Mouse (Mus musculus) hindlimb bud, embryonic 11.5 days (tissue): ENCODE data around the gene Abhd17b.
"Not testable (repeated sequence)": the region's sequence is repeated elsewhere in the genome, so short reads cannot be mapped to it uniquely, and the experiment has no call there.

Experiments used
- DNase-seq: peaks from one replicate; pipeline ENCODE4 v3.0.0-alpha.2; 2012; ENCODE audit warnings: low read depth, low spot score; ENCODE audit errors: extremely low spot score

Abhd17b gene

DNA sequence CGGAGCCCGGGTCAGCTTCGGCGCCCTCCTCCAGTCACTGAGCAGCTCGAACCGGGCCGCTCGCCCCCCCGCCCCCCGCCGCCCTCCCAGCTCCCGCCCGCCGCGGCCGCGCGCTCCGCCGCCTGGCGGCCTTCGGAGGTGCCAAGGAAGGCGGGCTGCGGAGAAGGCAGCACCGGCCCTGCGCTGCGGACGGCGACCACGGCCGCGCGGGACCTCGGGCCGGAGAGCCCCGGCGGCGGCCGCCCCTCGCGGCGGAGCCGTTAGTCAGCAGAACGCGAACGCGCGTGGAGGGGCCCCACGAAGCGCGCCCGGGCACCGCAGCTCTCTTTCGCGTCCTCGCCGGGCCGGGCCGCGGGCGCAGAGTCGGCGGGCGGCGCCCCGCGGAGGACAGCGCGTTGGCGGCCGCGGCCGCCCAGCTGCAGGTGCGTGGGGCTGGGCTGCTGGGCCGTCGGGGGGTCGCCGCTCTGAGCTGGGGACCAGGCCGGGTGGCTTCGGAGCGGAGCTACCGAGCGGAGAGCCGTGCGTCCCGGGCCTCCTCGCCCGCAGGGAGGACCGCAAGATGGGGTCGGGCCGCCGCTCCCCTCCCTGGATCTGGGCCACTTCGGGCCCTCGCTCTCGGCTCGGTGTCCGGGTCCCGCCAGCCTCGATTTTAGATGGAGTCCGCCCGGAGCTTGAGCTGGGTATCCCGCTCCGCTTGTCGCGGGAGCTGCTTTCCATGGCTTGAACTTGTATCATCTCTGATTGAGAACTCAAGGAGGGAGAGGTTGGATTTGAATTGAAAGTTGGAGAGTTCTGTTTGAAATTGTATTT lies at the start of gene Abhd17b:
Gene Abhd17b, plus strand, starts transcription at position 14 of the 810 bp plus-strand sequence.
- no peak for DNase-seq

DNA sequence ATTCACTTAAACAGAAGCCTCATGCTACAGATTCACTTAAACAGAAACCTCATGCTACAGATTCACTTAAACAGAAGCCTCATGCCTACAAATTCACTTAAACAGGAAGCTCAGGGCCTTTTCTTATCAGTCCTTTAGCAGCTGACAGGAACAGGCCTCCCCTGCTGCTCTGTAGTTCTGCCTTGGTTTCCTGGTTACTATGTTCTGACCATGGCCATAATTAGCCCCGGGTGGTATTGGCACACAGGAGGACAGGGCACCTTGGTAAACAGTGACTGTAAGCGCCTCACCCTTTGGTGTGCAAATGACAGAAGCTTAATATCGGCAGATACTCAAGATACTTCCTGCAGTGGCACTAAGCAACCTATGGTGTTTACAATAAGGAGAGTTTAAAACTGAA lies 49.1 kb upstream of the Abhd17b start:
- DNase-seq: no peak

DNA sequence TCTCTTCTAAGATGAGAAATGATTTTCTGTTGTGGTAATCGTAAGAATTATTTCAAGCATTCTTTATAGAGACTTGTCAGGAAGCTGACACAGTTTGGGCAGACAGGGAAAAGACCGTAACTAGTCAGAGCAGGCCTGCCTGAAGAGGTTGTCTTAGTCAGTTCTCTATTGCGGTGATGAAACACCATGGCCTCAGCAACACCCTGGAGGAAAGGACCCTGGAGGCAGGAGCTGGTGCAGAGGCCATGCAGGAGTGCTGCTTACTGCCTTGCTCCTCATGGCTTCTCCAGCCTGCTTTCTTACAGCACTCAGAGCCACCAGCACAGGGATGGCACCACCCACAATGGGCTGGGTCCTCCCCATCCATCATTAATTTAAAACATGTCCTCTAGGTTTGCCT lies 47.7 kb upstream of the Abhd17b start:
- no peak for DNase-seq

DNA sequence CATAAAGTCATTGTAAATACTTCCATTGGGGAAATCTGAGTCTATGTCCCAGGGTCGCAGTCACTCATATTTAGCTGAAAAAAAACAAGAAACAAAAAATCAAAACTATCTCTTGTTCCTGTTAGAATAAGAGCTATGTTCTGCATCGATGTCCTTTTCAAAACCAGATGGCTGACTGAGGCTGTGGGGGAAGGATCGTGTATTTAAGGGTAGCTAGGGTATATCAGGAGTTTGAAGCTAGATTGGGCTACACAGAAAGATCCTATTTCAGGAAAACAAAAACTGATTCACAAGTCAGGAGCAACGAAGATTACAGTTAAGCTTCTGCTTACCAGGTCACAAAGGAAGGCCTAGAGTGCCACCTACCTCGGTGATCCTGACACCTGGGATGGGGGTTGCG lies 42.7 kb upstream of the Abhd17b start:
- no peak for DNase-seq

DNA sequence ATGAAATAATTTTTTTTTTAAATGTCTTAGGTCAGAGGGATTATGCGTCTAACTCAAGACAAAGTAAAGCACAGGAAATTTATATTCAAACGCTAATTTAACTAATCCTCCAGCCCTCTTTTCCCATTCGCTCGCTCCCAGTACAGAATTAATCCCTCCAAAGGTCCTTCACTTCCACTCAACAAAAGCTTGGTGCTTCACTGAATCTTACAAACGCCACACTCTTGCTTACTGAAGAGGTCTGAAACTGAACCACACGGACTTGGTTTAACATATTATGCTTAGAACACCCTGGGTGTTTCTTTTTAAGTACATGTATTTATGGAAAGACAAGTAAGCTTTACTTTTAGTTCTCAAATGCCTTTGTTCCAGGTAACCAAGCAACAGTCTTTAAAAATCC lies 41.7 kb upstream of the Abhd17b start:
- DNase-seq: no peak

DNA sequence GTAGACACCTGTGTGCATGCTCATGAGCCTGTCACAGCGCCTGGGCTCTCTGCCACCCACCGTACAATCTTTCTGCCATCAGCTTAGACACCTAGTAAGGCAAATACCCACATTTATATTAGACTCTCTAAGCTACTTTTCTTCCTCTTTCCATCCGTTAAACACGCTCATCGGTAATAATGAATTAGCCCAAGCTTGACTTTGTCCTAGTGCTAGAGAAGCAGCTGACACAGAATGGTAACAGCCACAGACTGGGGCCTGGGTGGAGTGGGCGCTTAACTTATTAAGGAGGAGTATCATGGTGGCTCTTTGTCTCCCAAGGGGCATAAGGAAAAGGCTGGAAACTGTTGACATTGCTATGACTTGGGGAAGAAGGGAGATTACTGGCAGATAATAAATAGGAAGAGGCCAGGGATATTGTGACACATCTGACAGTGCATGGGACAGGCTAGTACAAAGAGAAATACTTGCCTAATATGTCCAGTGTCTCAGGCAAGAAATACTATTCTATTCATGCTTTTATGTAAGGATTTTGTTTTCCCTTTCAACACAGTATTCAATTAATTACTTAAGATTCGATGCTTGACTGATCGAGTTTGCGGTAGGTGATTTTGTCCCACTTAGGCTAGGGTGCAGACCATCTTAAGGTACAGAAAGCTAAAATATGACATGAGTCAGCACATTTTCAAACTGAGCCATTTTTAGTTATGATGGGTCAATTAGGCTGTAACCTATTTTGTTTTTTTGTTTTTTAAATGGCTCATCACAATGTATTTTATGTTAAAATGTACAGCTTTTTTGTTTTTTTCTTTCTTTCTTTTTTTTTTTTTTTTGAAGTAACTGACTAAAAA lies 41.0 kb upstream of the Abhd17b start:
- DNase-seq: no peak

DNA sequence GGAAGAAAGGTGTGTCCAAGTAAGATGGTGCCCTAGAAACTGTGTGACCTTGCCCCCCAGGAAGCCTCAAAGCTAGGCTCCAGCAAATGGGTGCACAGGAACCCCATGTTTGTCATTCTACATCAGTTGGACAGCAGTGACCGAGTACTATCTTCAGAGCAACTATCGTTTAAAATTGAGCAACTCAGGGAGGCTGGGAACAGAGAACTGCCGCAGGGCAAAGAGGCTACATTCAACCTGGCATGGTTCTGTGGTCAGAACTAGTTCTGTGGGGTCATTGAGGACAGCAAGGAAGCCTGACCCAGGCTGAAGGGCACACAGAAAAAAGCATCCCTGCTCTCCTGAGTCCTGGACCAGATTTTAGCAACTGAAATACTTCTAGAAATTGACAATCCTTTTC lies 37.2 kb upstream of the Abhd17b start:
- no peak for DNase-seq

DNA sequence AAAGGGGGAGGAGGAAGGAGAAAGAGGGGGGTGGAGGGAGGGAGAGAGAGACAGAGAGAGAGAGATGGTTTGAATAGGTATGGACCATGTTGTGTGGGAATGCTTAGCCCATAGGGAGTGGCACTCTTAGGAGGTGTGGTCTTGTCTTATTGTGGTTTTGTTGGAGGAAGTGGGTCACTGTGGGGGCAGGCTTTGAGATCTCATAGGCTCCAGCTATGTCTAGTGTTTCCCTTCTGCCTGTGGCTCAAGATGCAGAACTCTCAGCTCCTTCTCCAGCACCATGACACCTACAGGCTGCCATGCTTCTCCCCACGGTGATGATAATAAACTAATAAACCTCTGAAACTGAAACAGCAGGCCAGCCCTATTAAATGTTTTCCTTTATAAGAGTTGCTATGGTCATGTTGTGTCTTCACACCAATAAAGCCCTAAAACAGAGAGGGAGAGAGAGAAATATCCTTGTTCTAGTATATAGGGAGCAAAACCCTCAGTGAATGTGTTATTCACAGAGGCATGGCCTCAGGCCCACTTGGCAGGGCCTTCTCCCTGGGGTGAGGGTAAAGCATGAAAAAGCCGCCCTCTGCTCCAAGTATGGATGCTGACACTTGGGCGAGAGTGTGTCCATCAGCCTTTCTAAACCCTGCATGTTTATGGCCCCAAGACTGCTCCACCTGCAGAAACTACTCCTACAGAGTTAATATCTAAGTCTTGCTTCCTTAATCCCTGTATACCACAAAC lies 29.4 kb upstream of the Abhd17b start:
- no peak for DNase-seq

DNA sequence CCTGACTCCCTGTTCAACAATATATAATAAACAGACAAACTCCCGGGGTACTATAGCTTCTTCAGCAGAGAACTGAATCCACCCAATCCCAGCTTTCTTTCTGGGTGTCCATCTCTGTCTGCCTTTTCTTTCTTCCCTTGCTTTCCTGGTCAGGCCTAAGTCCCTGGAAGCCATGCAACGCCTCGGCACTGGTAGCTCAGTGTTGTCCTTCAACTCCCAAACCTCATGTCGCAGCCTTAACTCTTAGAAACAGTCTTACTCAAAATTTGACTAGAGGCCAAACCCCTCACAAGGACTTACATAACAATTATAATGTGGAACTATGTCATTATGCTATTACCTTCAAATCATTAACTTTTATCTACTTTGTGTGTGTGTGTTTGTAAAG lies 28.8 kb upstream of the Abhd17b start:
- DNase-seq: no peak

DNA sequence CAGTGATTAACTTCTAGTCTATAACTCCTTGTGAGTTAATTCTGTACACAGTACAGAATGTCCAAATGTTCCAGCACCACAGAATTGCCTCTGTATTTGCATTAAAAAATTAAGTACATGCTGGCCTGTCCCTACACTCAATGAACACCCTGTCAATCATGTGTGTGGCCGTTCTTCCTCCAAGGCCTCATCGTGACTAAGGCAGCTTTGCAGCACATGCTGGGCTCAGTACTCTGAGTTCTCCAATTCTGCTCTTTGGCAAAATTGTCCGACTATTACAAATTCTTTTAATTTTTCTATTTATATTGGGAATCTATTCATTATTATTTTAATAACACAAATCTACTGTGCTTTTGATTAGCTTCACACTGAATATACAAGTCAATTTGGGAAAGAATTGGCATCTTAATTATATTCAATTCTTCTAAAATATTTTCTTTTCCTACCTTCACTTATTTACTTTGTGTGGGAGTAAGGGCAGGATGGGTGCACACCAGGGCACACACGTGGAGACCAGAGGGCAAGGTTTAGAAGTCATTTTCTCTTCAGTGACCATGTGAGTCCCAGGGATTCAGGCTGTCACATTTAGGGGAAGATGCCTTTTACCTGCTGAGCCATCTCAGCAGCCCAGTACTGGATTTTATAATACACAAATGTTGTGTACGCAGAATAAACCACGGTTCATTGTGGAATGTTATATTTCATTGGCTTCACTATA lies 26.6 kb upstream of the Abhd17b start:
- no peak for DNase-seq

DNA sequence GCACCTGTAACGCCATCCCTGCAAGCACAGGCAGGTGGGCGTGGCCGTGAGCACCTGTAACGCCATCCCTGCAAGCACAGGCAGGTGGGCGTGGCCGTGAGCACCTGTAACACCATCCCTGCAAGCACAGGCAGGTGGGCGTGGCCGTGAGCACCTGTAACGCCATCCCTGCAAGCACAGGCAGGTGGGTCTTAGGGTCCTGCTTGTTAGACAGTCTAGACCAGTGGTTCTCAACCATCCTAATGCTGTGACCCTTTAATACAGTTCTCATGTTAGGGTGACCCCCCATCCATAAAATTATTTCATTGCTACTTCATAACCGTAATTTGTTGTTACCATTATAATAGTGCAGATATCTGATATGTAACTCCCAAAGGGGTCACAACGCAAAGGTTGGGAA lies 24.5 kb upstream of the Abhd17b start:
- not testable (repeated sequence) for DNase-seq

DNA sequence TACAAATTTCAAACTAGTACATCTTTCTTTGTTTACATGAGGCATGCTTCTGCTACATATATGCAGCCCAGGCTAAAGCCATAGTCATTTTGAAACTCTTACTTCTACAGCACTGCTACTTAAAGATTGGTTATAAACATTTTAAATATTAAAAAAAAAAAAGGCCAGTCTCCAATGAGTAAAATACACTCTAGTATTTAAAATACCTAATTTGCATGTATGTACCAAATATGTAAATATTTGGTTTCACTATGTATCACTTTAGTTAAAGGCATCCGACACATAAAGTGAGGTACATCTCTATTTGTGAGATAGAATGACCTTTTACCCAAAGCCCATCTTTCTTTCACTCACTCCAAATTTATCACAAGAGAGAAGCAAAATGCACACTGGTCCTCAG lies 24.0 kb upstream of the Abhd17b start:
- DNase-seq: no peak

DNA sequence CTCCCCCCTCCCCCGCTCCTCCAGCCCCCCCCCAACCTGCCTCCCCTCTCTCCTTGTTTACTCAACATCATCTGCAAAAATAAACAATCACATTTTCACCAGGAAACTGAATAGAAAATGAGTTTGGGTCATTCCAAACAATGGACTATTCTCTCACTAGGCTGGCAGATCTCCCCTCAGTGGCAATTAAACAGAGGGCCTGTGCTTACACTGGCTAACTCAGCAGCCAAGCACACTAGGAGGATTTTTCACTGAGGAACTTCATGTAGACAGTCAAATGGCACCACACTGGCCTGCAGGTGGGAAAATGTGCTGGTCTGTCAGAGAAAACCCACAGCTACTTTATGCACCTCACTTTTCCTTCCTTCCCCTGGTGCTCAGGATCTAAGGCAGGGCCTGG lies 23.5 kb upstream of the Abhd17b start:
- DNase-seq: no peak

DNA sequence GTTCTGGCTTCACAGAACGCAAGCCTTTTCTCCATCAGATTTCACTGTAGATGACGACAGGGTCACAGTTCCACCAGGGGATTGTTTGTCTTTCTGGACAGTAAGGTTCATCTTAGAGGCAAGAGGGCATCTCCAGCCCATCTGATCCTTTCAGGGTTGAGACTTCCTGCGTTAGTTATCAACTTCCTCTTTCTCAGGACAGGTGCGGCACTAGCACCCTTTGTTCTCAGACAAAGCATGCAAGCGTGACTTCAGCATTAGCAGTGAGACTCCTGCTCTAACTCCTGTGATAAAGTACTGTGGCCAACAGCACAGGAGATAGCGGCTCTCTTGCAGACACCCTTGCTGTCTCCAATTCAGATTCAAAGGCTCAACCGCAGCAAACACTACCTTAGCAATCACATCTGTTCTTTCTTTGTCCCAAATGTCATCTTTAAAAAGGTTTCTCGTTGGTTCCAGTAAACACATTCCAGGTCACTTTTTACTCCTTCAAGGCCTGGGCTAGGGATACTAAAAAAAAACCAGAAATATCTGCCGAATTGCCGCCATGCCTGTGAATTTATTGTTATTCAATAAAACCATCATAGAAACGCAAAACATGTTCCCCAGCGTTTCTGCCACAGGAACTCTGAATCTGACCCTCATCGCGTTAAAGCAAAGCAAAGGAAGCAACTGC lies 22.2 kb upstream of the Abhd17b start:
- no peak for DNase-seq

DNA sequence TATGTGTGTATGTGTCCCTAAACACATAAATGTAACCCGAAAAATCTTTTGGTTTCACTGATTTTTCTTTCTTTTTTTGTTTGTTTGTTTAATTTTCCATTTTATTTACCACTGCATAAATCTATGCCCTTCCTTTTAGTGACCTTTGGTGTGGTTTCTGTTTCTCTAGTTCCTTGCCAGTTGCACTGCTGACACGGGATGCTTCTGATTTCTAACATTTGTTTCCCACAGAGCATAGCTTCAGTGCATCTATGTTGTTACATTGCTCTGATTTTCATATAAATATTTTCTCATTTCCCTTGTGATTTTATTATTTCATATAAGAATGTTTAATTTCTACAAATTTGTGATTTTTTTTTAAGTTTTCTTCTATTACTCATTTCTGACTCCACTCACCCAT lies 17.6 kb upstream of the Abhd17b start:
- DNase-seq: no peak

DNA sequence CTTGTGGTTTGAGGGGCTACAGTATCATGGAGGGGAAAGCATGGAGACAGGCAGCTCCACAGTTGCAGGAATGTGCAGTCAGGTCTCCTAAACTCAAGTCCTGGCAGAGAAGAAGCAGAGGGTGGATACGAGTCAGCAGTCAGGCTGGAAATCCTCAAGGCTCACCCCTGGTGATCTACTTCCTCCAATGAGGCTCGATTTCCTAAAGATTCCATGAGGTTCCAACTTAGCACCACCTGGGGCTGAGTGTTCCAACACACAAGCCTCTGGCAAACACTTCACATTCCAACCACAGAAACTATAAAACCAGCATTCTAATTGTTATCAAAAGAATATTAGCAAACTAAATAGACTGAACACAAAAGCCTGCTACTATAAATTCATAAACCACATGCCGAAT lies 16.1 kb upstream of the Abhd17b start:
- no peak for DNase-seq

DNA sequence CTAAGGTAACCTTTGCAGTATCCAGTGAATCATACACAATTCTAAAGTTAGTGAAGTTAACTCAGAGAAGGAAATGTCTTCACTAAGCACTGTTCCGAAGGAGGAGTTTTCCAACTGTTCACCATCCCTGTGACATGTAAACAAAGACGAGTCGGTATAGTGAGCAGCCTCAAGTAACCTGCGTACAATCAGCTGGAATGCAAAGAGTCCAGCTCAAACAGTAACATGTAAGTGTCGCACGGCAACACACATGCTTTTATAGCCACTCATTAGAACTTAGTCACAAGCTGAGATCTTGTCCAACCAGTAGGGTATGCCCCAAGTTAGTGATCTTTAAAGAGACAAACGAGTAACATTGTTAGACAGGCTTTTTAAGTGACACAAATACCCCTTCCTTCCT lies 15.3 kb upstream of the Abhd17b start:
- DNase-seq: no peak

DNA sequence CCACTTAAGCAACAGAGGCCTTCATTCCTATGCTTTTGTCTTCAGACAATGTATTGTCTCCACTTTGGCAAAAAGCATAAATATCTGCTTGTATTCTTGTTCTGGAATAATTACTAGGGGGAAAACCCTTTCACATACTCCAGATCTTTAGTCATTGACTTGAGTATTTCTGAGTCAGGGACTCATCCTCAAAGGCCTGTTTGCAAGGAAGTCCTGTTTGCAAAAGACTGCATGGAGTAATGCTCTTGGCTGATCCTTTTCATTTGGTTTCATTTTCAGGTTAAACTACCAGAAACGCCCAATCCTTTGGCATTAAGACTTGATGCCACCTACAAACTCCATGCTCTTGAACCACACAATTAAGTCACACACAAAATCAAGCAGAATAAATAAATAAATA lies 9.1 kb upstream of the Abhd17b start:
- no peak for DNase-seq

DNA sequence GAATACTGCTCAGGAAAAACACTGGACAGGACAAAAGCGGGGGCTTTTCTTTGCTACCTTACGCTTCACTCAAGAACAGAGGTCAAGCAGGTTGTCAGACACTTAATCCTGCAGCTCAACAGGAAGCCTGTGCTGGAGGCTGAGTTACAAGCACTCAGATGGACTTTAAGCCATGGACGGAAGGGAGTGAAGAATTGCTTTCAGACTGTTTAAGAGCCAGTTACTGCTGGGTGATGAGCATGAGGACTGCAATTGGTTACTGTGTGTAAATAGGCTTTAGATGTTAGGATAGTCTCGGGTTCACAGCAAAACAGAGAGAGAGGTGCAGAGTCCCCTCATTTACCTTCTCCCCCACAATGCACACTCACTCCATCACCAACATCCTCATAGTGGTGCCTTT lies 7.7 kb upstream of the Abhd17b start:
- DNase-seq: no peak

DNA sequence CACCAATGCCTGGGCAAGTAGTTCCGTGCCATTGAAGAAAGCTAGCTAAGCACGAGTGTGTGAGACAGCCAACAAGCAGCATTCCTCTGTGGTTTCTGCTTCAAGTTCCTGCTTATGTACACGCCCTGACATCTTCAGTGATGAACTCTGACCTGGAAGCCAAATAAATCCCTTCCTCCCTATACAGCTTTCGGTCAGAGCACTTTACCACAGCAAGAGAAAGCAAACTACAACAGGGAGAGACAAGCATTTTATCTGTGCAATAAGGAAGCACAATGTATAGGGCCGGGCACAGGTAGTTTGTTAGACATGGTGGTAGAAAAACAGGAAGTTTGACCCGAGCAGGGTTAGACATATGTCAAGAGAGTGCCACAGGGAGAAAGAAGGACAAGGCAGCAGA lies 6.8 kb upstream of the Abhd17b start:
- no peak for DNase-seq

DNA sequence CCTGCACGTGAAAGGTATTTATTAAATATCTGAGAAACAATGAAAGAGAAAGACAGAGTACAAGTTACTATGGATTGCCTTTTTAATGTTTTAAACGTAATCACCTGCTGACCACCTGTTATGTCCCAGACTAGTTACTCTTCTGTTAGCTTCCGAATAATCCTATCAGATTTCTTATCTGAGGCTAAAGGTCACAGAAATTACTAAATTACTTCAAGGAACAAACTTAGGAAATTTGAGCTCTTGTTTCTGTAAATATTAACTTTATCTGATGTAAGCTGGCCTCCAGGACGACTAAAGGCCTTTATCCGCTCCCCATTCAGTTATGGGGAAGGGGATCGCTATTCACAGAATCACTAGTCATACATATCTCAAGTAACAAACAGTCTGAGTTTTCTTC lies 1.3 kb upstream of the Abhd17b start:
- DNase-seq: no peak
